Mouse (Mus musculus) embryonic facial prominence, embryonic 14.5 days (tissue): ENCODE measurements around the gene Cpne7. TPM values are rescaled to one million over a fixed set of nuclear protein-coding genes. Genes with fewer than 3 reads are reported as not detected.

Experiments
- ATAC-seq: fragments of 200-750 bp; cut with Nextera tagmentation; 2 replicates; pipeline ENCODE4 v1.8.0; 2017; ENCODE audit warnings: low read depth, moderate number of reproducible peaks, moderate TSS enrichment
- DNase-seq: peaks from one replicate; pipeline ENCODE4 v3.0.0-alpha.2; 2015; ENCODE audit warnings: low spot score
- H3K27ac ChIP-seq: fragments of 300-500 bp; sonication (generic); replicated peaks from 2 replicates; pipeline ENCODE4 v1.5.1; 2014; ENCODE audit warnings: low read depth, mild to moderate bottlenecking, low read length, moderate library complexity
- H3K27me3 ChIP-seq: fragments of 300-500 bp; sonication (generic); replicated peaks from 2 replicates; pipeline ENCODE4 v1.6.1; 2014; ENCODE audit warnings: low read length; ENCODE audit not compliant: control insufficient read depth, insufficient read depth
- H3K36me3 ChIP-seq: fragments of 300-500 bp; sonication (generic); 2 replicates; pipeline ENCODE4 v1.6.1; 2014; ENCODE audit warnings: low read length, mixed read lengths; ENCODE audit not compliant: control insufficient read depth, insufficient read depth
- H3K4me1 ChIP-seq: fragments of 300-500 bp; sonication (generic); 2 replicates; pipeline ENCODE4 v1.6.1; 2014; ENCODE audit warnings: antibody characterized with exemption, low read length; ENCODE audit not compliant: control insufficient read depth, insufficient read depth
- H3K4me2 ChIP-seq: fragments of 300-500 bp; sonication (generic); 2 replicates; pipeline ENCODE4 v1.6.1; 2014; ENCODE audit warnings: low read depth, mild to moderate bottlenecking, low read length, moderate library complexity, mixed read lengths
- H3K4me3 ChIP-seq: fragments of 300-500 bp; sonication (generic); 2 replicates; pipeline ENCODE4 v1.5.1; 2014; ENCODE audit warnings: low read depth, mild to moderate bottlenecking, low read length
- H3K9ac ChIP-seq: fragments of 300-500 bp; sonication (generic); 2 replicates; pipeline ENCODE4 v1.6.1; 2014; ENCODE audit warnings: low read depth, mild to moderate bottlenecking, low read length, moderate library complexity, mixed read lengths
- H3K9me3 ChIP-seq: fragments of 300-500 bp; sonication (generic); 2 replicates; pipeline ENCODE4 v1.6.1; 2016; ENCODE audit warnings: low read length; ENCODE audit not compliant: control insufficient read depth
- WGBS: fragments of 180-500 bp; shearing (Covaris S2); extraction: QIAGEN DNeasy Blood & Tissue Kit; methylation state at CpG from one replicate; pipeline ENCODE4 v1.1.7; 2014; 5-methylcytosine and 5-hydroxymethylcytosine counted together
- microRNA-seq: library from miRNA; unstranded; fragments of <30 nt; microRNA quantifications from one replicate; pipeline ENCODE4, GENCODE M21; 2016; ENCODE audit warnings: borderline number of aligned reads
- polyA plus RNA-seq: library from polyadenylated mRNA; unstranded; fragments of >200 nt; fragmentation: Nextera tagmentation; extraction: Ambion mirVana; gene quantifications from 2 replicates; pipeline ENCODE4 v1.2.1, GENCODE M21; 2014

Gene Cpne7
- polyA plus RNA-seq, 1 experiment from 2014 or later, result 1.4 TPM

GRCm38 (mm10) chr8:123157888-123158465, 40.8 kb downstream of the Cpne7 start, which contains the start of gene Sult5a1:
Gene Sult5a1, minus strand, starts transcription at chr8:123158315.
- Histone ChIP-seq H3K27ac (peak within 1 kb of the TSS; percentile 53), H3K4me1 (peaks cover 15% of the 10 kb centered on the region; the same call in 1 of the 2 replicates), H3K9ac (0 out of 2 replicates have a peak within 1 kb of the TSS, but pooled peaks have one; percentile 2), H3K27me3 (no peaks in the 10 kb centered on the region), H3K9me3 (no peaks in the 10 kb centered on the region), H3K4me2 (peak within 1 kb of the TSS; percentile 45), H3K4me3 (peak within 1 kb of the TSS; percentile 17), H3K36me3 (no peaks in the 10 kb centered on the region)
- DNase-seq, result peak; percentile 64
- ATAC-seq, result peak; percentile 75
- 25% methylated on average over 13 of the region's 13 CpGs for WGBS

DNA sequence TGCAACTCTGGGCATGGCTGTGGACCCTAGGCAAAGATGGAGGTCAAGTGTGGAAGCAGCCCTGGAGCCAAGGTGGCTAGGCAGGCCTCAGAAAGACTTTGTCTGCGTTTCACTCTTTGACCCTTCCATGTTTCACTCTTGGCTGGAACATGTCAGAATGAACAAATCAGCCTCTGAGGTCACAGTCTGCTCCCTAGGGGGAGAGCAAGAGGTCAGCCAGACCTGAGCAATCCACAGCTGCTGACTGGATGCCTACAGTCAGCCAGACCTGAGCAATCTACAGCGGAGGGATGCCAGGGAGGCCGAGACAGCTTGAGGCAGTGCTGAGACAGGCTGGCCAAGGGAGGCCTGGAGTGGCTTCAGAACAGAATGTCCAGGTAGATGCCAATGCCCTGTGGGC, 64.2 kb downstream of the Cpne7 start:
- Histone ChIP-seq H3K4me3 (no peak overlapping the region), H3K27ac (no peak overlapping the region), H3K9ac (no peak overlapping the region), H3K9me3 (no peaks in the 10 kb centered on the region), H3K4me2 (no peak overlapping the region), H3K4me1 (peaks cover 10% of the 10 kb centered on the region), H3K36me3 (no peaks in the 10 kb centered on the region), H3K27me3 (no peaks in the 10 kb centered on the region)
- no peak for DNase-seq
- WGBS, result 50% methylated on average over 3 of the region's 3 CpGs
- ATAC-seq, result no peak

Small RNA genes within 50 kb of the gene (microRNA-seq; reads per million reads assigned to microRNA genes)
- gene Mir7079 (not detected), gene Mir7080 (not detected)

Other genes starting within 250 kb of the Cpne7 start
- 53.5 and 55.0 TPM in 2 replicates for gene Ankrd11, start 75.1 kb upstream of the Cpne7 start, polyA plus RNA-seq
- gene Spg7, start 54.4 kb upstream of the Cpne7 start, polyA plus RNA-seq, result 36.5 and 41.2 TPM in 2 replicates
- 1,761 and 1,789 TPM in 2 replicates for gene Rpl13, start 15.0 kb upstream of the Cpne7 start, polyA plus RNA-seq
- gene Sult5a1, start 40.9 kb downstream of the Cpne7 start, polyA plus RNA-seq, result 27.9 and 33.5 TPM in 2 replicates
- gene Dpep1, start 68.9 kb downstream of the Cpne7 start, polyA plus RNA-seq, result 7.0 and 9.2 TPM in 2 replicates
- 113 and 133 TPM in 2 replicates for gene Chmp1a, start 95.4 kb downstream of the Cpne7 start, polyA plus RNA-seq
- gene Spata33, start 95.5 kb downstream of the Cpne7 start, polyA plus RNA-seq, result 5.7 and 6.1 TPM in 2 replicates
- 31.1 and 36.7 TPM in 2 replicates for gene Cdk10, start 107.5 kb downstream of the Cpne7 start, polyA plus RNA-seq
- 4.3 and 4.9 TPM in 2 replicates for gene Spata2l, start 118.9 kb downstream of the Cpne7 start, polyA plus RNA-seq
- 19.5 and 21.4 TPM in 2 replicates for gene Zfp276, start 136.8 kb downstream of the Cpne7 start, polyA plus RNA-seq
- gene Vps9d1, start 137.0 kb downstream of the Cpne7 start, polyA plus RNA-seq, result 24.5 and 26.3 TPM in 2 replicates
- 20.9 and 24.8 TPM in 2 replicates for gene Fanca, start 201.2 kb downstream of the Cpne7 start, polyA plus RNA-seq
- 2.7 and 2.8 TPM in 2 replicates for gene Spire2, start 215.3 kb downstream of the Cpne7 start, polyA plus RNA-seq